Mouse (Mus musculus) small intestine, adult 2 months (tissue): ENCODE results near the gene Ugt1a9.

Experiments used
- CTCF ChIP-seq: fragments of 200-500 bp; IDR thresholded peaks from 2 replicates; pipeline ENCODE4 v1.5.1; 2012; ENCODE audit warnings: low read depth, mild to moderate bottlenecking, control low read depth, inconsistent platforms, low read length, moderate library complexity, mixed read lengths; ENCODE audit not compliant: insufficient replicate concordance, insufficient read length; ENCODE audit errors: extremely low read depth
- POLR2A ChIP-seq: fragments of 200-500 bp; IDR thresholded peaks from 2 replicates; pipeline ENCODE4 v1.6.1; 2012; ENCODE audit warnings: low read depth, mild to moderate bottlenecking, control low read depth, inconsistent platforms, low read length, moderate library complexity

GRCm38 (mm10) chr1:88268070-88268469 lies 197.5 kb downstream of the Ugt1a9 start:
- TF ChIP-seq CTCF (no peak), POLR2A (no peak)
